Mouse (Mus musculus) erythroid progenitor cell, adult 5-6 weeks (primary cell): ENCODE results near the gene Slc16a2. TPM values are rescaled to one million over a fixed set of nuclear protein-coding genes. Genes with fewer than 3 reads are reported as not detected.

ENCODE experiments used
- ATAC-seq: replicated peaks from 2 replicates; pipeline ENCODE4 v1.8.0; 2016; ENCODE audit warnings: moderate number of reproducible peaks, mild to moderate bottlenecking, moderate TSS enrichment, inconsistent platforms; ENCODE audit not compliant: poor library complexity, low FRiP score, severe bottlenecking
- total RNA-seq, 2 experiments: library from RNA; stranded (forward) in 1 of 2; stranded (reverse) in 1 of 2; fragments of 150-400 nt in 1 of 2; fragments of 186-747, 209-891 nt in 1 of 2; gene quantifications; 2 replicates each; pipeline versions ENCODE4 v1.2.3 to v1.2.4; 2015 to 2017; ENCODE audit warnings: low replicate concordance in 2 of 2

Slc16a2 gene
- total RNA-seq (2015; ENCODE audit: low replicate concordance): 6.7 TPM in 1 of 2 replicates, not detected in the other
- total RNA-seq (2017; ENCODE audit: low replicate concordance): 0.08 TPM in 1 of 2 replicates, not detected in the other

GRCm38 (mm10) chrX:103821832-103822196 lies at the start of gene Slc16a2:
Slc16a2 (minus strand) TSS chrX:103821983.
- no peak for ATAC-seq

DNA sequence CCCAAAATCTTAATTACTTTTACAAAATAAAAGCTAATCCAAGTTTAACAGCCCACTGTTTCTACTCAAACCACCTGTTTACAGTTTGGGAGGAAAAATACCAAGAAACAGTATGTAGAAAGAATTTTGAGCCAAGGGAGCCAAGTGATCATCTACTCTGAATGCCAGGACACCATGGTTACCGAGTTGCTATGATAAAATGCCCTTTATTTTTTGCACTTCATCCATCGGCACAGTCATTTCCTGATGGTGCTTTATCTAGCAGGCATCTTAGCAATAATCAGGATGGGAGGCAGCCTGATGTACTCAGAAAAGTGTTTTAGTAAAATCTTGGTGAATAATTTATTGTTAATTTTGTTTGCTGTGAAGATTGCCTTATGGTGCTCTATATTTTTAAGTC lies 41.7 kb upstream of the Slc16a2 start:
- no peak for ATAC-seq

GRCm38 (mm10) chrX:103862877-103863276 lies 41.1 kb upstream of the Slc16a2 start:
- ATAC-seq: no peak

- ATAC-seq: no peak
Observed at GRCm38 (mm10) chrX:103845266-103845665, 23.5 kb upstream of the Slc16a2 start.

- no peak for ATAC-seq
Observed at GRCm38 (mm10) chrX:103828836-103829235, 7.1 kb upstream of the Slc16a2 start.

GRCm38 (mm10) chrX:103822271-103822811 lies 558 bp upstream of the Slc16a2 start:
- ATAC-seq: no peak

DNA sequence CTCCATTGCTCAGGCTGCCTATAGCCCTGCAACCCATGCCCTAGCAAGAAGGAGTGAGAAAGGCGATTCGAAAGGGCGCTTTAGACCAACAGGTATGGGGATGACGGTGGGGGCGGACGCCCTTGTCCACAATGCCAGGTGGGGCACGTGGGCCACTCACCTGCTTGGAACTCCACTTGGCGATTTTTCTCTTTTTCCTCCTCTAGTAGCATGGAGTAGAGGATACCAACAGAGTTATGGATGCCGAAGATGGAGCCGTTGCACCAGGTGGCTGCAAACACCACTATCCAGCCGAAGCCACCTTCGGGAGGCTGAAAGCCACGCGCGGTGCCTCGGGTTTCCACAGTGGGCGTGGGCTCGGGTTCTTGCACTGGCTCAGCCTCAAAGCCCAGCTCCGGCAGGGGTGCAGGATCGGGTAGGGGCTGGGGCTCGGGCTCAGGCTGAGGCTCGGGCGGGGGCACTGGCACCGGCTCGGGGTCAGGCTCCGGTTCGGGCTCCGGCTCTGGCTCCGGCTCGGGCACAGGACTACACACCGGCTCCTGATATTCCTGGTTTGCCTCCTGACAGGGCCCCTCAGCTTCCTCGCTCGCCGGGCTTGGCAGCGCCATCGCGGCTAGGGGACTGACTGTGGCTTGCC lies 470 bp downstream of the Slc16a2 start:
- ATAC-seq: no peak

DNA sequence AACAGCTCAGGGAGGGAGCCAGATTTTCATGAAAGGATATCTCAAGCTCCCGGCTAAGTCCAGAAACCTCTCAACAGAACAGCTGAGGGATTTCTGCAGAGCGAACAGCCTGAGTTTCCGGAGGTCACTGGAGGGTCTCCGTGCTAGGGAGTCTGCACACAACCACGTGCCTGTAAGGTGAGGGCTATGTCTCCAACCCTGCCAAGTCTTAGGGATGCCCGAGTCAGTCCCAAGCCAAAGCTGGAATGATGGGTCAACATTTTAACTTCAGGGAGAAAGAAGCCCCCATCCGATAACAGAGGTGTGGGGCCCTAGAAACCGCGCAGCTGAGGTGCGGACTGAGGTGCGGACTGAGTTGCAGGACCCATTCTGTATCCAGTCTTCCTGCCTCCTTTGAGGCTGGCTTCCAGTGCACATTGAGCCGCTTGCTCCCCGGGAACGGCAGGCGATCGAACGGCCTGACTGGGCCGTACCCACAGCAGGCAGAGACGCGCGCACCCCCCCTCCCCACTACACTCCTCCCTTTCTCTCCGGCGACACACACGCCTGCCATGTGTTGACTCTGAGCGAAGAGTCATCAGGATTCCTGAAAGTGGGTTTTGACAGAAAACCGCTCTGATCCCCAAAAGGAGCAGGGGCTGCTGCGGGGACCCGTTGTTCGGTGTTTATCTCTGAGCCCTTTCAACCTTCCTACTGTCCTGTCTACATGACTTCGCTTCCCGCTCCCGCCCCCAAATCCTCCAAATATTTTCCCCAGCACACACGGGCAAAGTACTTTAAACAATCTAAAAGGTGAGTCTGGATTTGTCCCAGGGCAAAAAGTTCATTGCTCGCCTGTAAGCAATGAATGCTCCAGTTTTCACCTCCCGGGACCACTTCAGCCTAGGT lies 1.2 kb downstream of the Slc16a2 start:
- no peak for ATAC-seq

DNA sequence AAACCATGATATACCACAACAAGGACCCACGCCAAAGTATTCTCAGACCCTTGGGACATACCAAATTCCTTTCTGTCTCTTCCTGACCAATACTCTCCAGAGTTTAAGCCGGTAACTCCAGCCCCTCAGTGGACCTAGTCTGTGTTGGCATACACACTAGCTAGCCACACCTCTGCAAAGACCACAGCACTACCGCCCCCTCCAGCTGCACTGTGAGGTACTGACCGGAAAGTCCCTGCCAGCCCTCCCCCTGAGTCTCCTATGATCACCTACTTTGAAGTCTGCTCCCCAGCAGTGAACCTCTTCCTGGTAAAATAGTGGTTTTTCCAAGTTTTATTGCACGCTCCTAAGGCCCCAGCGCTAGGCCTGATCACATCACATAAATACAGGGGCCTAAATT lies 2.5 kb downstream of the Slc16a2 start:
- ATAC-seq: no peak

DNA sequence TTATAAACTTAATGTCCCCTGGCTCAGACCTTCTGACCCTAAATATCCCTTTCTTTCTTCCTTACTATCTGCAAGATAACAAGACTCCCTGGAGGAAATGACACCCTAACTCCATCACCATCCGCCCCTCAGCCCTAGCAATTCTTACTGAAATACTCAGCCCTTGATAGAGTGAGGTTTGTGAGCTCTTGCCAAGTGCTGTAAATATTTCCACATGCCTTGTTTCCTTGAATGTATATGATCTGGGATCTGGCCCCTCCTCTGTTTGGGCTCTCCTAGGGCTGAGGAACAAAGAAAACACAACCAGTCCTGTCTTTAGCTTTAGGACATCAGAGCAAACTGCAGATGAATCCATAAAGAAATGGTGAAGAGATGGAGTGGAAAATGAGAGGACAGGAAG lies 9.1 kb downstream of the Slc16a2 start:
- ATAC-seq: no peak

DNA sequence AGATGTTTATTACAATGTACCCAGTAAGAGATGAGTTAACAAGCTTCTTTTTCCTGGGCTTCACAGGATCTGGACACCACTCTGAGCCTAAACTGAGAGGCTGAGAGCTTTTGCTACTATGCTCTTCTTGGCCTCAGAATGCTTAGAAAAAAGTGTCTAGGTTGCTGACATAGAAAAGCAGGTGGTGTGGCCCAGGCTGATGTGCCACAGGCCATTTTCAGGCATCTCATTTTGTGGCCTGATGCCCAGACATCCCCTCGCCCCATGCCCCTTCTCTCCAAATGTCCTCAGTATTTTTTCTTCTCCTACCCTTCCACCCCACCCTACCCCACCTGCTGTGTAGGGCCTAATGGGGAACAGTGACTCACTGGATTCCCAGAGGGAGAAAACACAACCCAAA lies 11.3 kb downstream of the Slc16a2 start:
- no peak for ATAC-seq

DNA sequence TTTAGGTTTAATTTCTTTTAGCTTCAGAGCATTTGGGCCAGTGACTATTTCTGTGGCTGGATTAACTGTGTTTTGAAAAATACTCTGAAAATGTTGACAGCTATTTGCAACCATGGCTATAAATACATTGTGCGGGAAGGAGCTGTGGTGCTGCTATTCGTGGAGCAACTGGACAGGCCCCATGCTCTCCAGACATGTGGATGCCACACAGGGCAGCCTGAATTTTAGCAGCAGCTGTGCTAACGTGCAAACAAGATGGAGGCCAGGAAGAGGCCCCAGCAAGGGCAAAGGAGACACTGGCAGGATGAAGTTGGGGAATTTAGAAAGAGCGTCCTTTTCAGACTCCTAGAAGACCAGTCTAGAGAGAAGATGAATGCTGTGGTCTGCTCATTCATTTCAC lies 15.4 kb downstream of the Slc16a2 start:
- no peak for ATAC-seq

DNA sequence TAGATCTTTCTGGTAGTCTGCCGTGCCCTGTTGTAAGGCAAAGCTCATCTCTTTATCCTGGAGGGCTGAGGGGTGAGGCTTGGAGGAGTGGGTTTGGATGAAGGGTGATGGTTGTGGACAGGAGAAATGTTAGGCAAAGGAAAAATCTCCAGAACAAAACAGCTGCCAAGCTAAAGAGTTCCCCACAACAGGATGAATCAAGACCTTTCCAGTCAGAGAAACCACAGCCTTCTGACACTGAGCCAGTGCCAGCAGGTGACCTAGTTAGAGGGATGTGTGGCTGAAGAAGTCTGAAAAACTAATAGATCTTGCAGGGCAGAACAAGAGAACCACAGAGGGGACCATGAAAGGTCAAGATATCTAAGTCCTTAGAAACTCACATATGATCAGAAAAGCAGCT lies 24.8 kb downstream of the Slc16a2 start:
- no peak for ATAC-seq

GRCm38 (mm10) chrX:103795506-103795905 lies 26.3 kb downstream of the Slc16a2 start:
- ATAC-seq: no peak

GRCm38 (mm10) chrX:103791329-103791728 lies 30.5 kb downstream of the Slc16a2 start:
- ATAC-seq: no peak

DNA sequence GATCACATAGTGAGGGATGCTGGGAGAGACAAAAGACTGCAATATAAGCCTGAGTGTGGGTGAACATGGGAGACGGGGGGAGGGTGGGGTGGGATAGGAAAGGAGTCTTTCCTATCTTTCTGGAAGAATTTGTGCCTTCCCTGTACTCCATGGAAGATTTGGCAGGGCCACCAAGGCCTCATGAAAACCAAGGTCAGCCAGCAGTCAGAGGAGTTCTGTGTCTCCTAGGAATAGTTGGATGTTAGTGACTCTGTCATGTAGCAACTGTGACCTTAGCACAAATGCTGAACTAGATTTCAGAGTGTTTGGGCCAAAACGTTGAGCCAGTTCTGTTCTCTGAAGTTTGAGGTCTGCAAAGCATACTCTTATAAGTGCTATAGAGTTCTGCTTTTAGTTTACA lies 36.1 kb downstream of the Slc16a2 start:
- ATAC-seq: no peak

- ATAC-seq: no peak
Observed at GRCm38 (mm10) chrX:103776412-103776811, 45.4 kb downstream of the Slc16a2 start.

- ATAC-seq: no peak
Observed at GRCm38 (mm10) chrX:103746197-103746596, 75.6 kb downstream of the Slc16a2 start.

DNA sequence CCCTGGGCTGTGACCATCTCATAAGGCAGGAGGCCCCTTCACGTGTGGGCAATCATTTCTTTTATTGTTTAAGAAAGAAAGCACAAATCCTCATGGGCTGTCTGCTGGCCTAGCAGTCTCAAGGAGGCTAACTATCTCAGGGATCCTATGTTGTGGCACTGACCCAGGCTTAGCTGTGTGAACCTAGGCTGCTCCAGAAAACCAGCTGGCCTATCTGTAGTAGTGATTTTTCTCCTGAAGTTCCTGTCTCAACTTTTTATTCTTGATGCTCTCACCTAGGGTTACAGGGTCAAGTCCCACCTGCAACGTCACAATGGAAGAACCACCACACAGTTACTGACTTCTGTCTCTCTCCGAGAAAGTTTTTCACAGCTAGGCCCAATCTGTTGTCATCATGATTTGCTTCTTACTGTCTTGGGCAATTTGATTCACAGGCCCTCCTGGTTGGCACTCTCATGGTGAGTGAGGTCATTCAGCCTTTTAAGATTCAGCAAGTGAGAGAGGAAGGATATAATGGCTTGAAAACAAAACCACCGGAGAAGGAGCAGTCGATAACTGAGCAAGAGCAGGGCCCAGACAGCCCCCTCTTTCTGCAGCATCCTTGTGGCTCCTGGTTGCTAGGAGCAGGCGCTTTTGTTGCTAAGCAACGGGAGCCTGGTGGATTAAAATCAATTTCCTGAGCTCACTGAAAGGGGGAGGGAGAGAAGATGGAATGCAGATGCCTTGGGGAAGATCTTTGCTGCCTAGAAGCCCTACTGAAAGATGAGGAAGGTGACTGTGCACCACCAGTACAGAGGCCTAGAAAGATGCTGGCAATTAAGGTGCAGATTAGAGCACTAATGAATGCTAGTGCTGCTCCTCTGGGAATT lies 77.4 kb downstream of the Slc16a2 start:
- ATAC-seq: no peak

GRCm38 (mm10) chrX:103742057-103742315 lies 79.8 kb downstream of the Slc16a2 start:
- no peak for ATAC-seq
